Mouse (Mus musculus) thymus, adult 2 months (tissue): ENCODE measurements around the gene Btbd2.

Source experiments
- CTCF ChIP-seq: fragments of 200-500 bp; IDR thresholded peaks from 2 replicates; pipeline ENCODE4 v1.5.1; 2012; ENCODE audit warnings: mild to moderate bottlenecking, control low read depth, low read length, moderate library complexity, borderline replicate concordance; ENCODE audit not compliant: control insufficient read depth, poor library complexity, insufficient read depth; ENCODE audit errors: extremely low read depth
- POLR2A ChIP-seq: fragments of 200-500 bp; IDR thresholded peaks from 2 replicates; pipeline ENCODE4 v1.6.1; 2012; ENCODE audit warnings: mild to moderate bottlenecking, low read length, control low read depth, moderate library complexity; ENCODE audit not compliant: control insufficient read depth, poor library complexity, insufficient read depth; ENCODE audit errors: extremely low read depth

DNA sequence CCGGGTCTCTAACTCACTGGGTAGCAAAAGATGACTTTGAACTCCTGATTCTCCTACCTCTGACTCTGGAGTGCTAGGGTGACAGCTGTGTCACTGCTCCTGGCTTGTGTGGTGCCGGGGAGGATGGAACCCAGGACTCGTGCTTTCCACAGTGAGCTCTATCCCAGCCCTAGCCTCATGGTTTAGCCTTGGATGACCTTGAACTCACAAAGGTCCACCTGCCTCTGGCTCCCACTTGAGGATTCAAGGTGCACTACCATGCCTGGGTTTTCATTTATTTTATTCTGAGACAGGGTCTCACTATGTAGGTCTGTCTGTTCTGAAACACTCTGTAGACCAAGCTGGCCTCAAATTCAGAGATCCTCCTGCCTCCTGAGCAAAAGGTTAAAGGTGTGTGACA is 43.0 kb downstream of the Btbd2 start:
- no peak for TF ChIP-seq CTCF
- no peak for TF ChIP-seq POLR2A
